Mouse (Mus musculus) testis, adult 10 weeks (tissue): ENCODE results near the gene Apela. TPM values are rescaled to one million over a fixed set of nuclear protein-coding genes. Genes with fewer than 3 reads are reported as not detected.

Source experiments
- polyA plus RNA-seq: library from polyadenylated mRNA; stranded (reverse); fragments of 350-450 nt; fragmentation: Illumina TruSeq; extraction: RNeasy Lipid Tissue Mini Kit (QIAGEN cat#74804); gene quantifications from one replicate; pipeline ENCODE4 v1.2.3, GENCODE M21; 2014; ENCODE audit warnings: low read depth, low replicate concordance

Gene Apela
- polyA plus RNA-seq: not detected

DNA sequence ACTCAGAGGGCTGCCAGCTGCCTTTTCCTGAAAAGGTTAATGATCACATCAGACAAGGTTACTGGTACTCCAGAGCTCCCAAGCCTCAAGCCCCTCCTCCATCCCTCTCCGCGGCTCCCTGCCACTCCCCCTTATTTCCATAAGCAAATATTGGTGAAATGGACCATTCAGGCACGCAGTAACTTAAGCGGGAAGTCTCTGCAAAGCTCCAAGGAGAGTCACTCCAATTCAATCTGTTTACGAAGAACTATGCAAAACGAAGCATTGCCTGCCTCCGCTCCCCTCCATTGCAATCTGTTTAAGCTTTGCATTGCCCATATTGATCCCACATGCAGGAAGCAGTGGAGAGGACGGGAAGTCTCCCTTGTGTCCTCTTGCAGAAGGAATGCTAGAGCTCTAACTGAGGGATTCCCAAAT is at the start of gene Apela:
Apela (minus strand) TSS at position 220 of the 417 bp plus-strand sequence.

DNA sequence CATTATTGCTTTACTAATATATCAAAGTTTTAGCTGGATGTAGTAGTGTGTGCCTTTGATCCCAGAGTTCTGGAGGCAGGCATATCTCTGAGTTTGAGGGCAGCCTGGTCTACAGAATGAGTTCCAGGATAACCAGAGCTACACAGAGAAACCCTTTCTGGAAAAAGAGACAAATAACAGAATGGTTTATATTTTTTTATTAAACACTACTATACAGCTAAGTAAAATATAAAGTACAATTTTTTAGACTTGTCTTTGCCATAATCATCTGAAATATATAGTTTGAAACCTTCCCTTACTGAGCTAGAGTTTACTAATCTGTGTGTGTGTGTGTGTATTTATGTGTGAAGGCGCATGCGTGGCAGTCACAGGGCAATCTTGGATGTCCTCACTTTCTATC is 37.6 kb upstream of the Apela start, which contains the start of gene Gm10663:
Gm10663 (plus strand) TSS at position 301 of the 400 bp plus-strand sequence.

GRCm38 (mm10) chr8:65018423-65018822 is 18.7 kb downstream of the Apela start, which contains the start of the genes Trim61 and Trim60:
Gene Trim61 (minus strand): TSS chr8:65018523.
Gene Trim60 (minus strand): TSS chr8:65018584.

GRCm38 (mm10) chr8:64987731-64988130 is 49.4 kb downstream of the Apela start, which contains the start of gene Trim75:
Gene Trim75 (minus strand): TSS chr8:64987831.

Other genes starting within 250 kb of the Apela start
- gene Klhl2, start 187.3 kb downstream of the Apela start, polyA plus RNA-seq: 3.2 TPM
- gene Tmem192, start 90.2 kb downstream of the Apela start, polyA plus RNA-seq: 9.9 TPM
- not detected for gene Trim75, start 49.5 kb downstream of the Apela start, polyA plus RNA-seq
- gene Trim61, start 18.8 kb downstream of the Apela start, polyA plus RNA-seq: 0.10 TPM
- gene Trim60, start 18.8 kb downstream of the Apela start, polyA plus RNA-seq: not detected
- gene Gm10663, start 37.7 kb upstream of the Apela start, polyA plus RNA-seq: not detected
- gene BC030870, start 92.2 kb upstream of the Apela start, polyA plus RNA-seq: not detected